Mouse (Mus musculus) neural tube, embryonic 11.5 days (tissue): ENCODE measurements around the gene Scarf2. TPM values are rescaled to one million over a fixed set of nuclear protein-coding genes. Genes with fewer than 3 reads are reported as not detected.

Source experiments
- ATAC-seq: fragments of 200-750 bp; cut with Nextera tagmentation; 2 replicates; pipeline ENCODE4 v1.8.0; 2017; ENCODE audit warnings: moderate number of reproducible peaks, mild to moderate bottlenecking, moderate TSS enrichment, moderate library complexity; ENCODE audit not compliant: insufficient read depth, low FRiP score, low TSS enrichment
- DNase-seq: peaks from one replicate; pipeline ENCODE4 v3.0.0-alpha.2; 2015; ENCODE audit warnings: low spot score
- H3K27ac ChIP-seq: fragments of 300-500 bp; sonication (generic); 2 replicates; pipeline ENCODE4 v1.5.1; 2014; ENCODE audit warnings: low read depth, mild to moderate bottlenecking, low read length
- H3K27me3 ChIP-seq: fragments of 300-500 bp; sonication (generic); 2 replicates; pipeline ENCODE4 v1.6.1; 2014; ENCODE audit warnings: mild to moderate bottlenecking, low read length, mixed read lengths; ENCODE audit not compliant: control insufficient read depth, insufficient read depth
- H3K36me3 ChIP-seq: fragments of 300-500 bp; sonication (generic); 2 replicates; pipeline ENCODE4 v1.6.1; 2014; ENCODE audit warnings: mild to moderate bottlenecking, low read length, moderate library complexity, mixed read lengths; ENCODE audit not compliant: control insufficient read depth, insufficient read depth
- H3K4me1 ChIP-seq: fragments of 300-500 bp; sonication (generic); 2 replicates; pipeline ENCODE4 v1.6.1; 2014; ENCODE audit warnings: low read length, mixed read lengths; ENCODE audit not compliant: control insufficient read depth, insufficient read depth
- H3K4me2 ChIP-seq: fragments of 300-500 bp; sonication (generic); 2 replicates; pipeline ENCODE4 v1.6.1; 2014; ENCODE audit warnings: low read depth, mild to moderate bottlenecking, moderate library complexity
- H3K4me3 ChIP-seq: fragments of 300-500 bp; sonication (generic); 2 replicates; pipeline ENCODE4 v1.5.1; 2014; ENCODE audit warnings: low read depth, low read length
- H3K9ac ChIP-seq: fragments of 300-500 bp; sonication (generic); 2 replicates; pipeline ENCODE4 v1.6.1; 2014; ENCODE audit warnings: mild to moderate bottlenecking, low read length
- H3K9me3 ChIP-seq: fragments of 300-500 bp; sonication (generic); 2 replicates; pipeline ENCODE4 v1.6.1; 2016; ENCODE audit warnings: low read length; ENCODE audit not compliant: control insufficient read depth
- WGBS: fragments of 180-500 bp; shearing (Covaris S2); extraction: QIAGEN DNeasy Blood & Tissue Kit; methylation state at CpG from one replicate; pipeline ENCODE4 v1.1.7; 2014; 5-methylcytosine and 5-hydroxymethylcytosine counted together
- polyA plus RNA-seq: library from polyadenylated mRNA; unstranded; fragments of >200 nt; fragmentation: Nextera tagmentation; extraction: Ambion mirVana; gene quantifications from 2 replicates; pipeline ENCODE4 v1.2.1, GENCODE M21; 2014

The Scarf2 gene
- polyA plus RNA-seq, 1 experiment from 2014 or later = 9.5 TPM

GRCm38 (mm10) chr16:17809711-17810110 is 12.6 kb downstream of the Scarf2 start:
- no peak overlapping the region for H3K4me2 ChIP-seq
- H3K4me3 ChIP-seq = no peak overlapping the region
- no peak for ATAC-seq
- DNase-seq = peak; percentile 61
- H3K9me3 ChIP-seq = no peaks in the 10 kb centered on the region
- H3K36me3 ChIP-seq = no peaks in the 10 kb centered on the region
- WGBS = 34% methylated on average over 7 of the region's 7 CpGs
- peak overlapping the region; percentile 70 for H3K27ac ChIP-seq
- H3K9ac ChIP-seq = no peak overlapping the region
- H3K4me1 ChIP-seq = peaks cover 22% of the 10 kb centered on the region
- peaks cover 37% of the 10 kb centered on the region for H3K27me3 ChIP-seq

GRCm38 (mm10) chr16:17812120-17812519 is 15.0 kb downstream of the Scarf2 start:
- DNase-seq = no peak
- peaks cover 24% of the 10 kb centered on the region for H3K27me3 ChIP-seq

GRCm38 (mm10) chr16:17813173-17813572 is 16.1 kb downstream of the Scarf2 start:
- ATAC-seq (no peak), DNase-seq (no peak)
- peaks cover 6% of the 10 kb centered on the region; the same call in 1 of the 2 replicates for H3K4me1 ChIP-seq
- H3K9ac ChIP-seq = no peak overlapping the region
- peaks cover 21% of the 10 kb centered on the region for H3K27me3 ChIP-seq
- no peaks in the 10 kb centered on the region for H3K9me3 ChIP-seq
- no peak overlapping the region for H3K4me2 ChIP-seq
- 47% methylated on average over 4 of the region's 4 CpGs for WGBS
- H3K4me3 ChIP-seq = no peak overlapping the region
- H3K27ac ChIP-seq = no peak overlapping the region
- H3K36me3 ChIP-seq = no peaks in the 10 kb centered on the region

More at GRCm38 (mm10) chr16:17812120-17812519, 15.0 kb downstream of the Scarf2 start:
- Histone ChIP-seq H3K4me1 (peaks cover 12% of the 10 kb centered on the region), H3K36me3 (no peaks in the 10 kb centered on the region), H3K4me2 (no peak overlapping the region), H3K9ac (no peak overlapping the region), H3K4me3 (no peak overlapping the region), H3K27ac (no peak overlapping the region), H3K9me3 (no peaks in the 10 kb centered on the region)
- ATAC-seq = no peak
- WGBS = 9% methylated on average over 5 of the region's 5 CpGs

- peak overlapping the region; percentile 79 for H3K4me2 ChIP-seq
- no peaks in the 10 kb centered on the region for H3K4me1 ChIP-seq
- DNase-seq (peak; percentile 87), ATAC-seq (peak; percentile 88)
- no peaks in the 10 kb centered on the region for H3K36me3 ChIP-seq
- 2% methylated on average over 63 of the region's 63 CpGs for WGBS
- peak overlapping the region; percentile 41 for H3K4me3 ChIP-seq
- H3K27ac ChIP-seq = no peak overlapping the region
- peak overlapping the region; percentile 61 for H3K9ac ChIP-seq
- H3K9me3 ChIP-seq = no peaks in the 10 kb centered on the region
- peaks cover 13% of the 10 kb centered on the region for H3K27me3 ChIP-seq
Measured at GRCm38 (mm10) chr16:17815411-17816402, 18.6 kb downstream of the Scarf2 start.

GRCm38 (mm10) chr16:17816528-17816927 is 19.4 kb downstream of the Scarf2 start:
- H3K4me3 ChIP-seq = no peak overlapping the region
- H3K9me3 ChIP-seq = no peaks in the 10 kb centered on the region
- no peak overlapping the region for H3K4me2 ChIP-seq
- no peak overlapping the region for H3K27ac ChIP-seq
- ATAC-seq (no peak), DNase-seq (peak; percentile 11)
- H3K27me3 ChIP-seq = peaks cover 10% of the 10 kb centered on the region
- no peak overlapping the region for H3K9ac ChIP-seq
- WGBS = 83% methylated on average over 8 of the region's 8 CpGs
- H3K36me3 ChIP-seq = no peaks in the 10 kb centered on the region
- no peaks in the 10 kb centered on the region for H3K4me1 ChIP-seq

GRCm38 (mm10) chr16:17826500-17826899 is 29.4 kb downstream of the Scarf2 start:
- Histone ChIP-seq H3K4me2 (no peak overlapping the region), H3K4me3 (no peak overlapping the region), H3K27ac (no peak overlapping the region), H3K36me3 (no peaks in the 10 kb centered on the region), H3K4me1 (0 out of 2 replicates have a peak, but pooled peaks cover 3% of the 10 kb centered on the region), H3K9ac (no peak overlapping the region), H3K27me3 (peaks cover 4% of the 10 kb centered on the region), H3K9me3 (no peaks in the 10 kb centered on the region)
- ATAC-seq = no peak
- WGBS = 81% methylated on average over 2 of the region's 2 CpGs
- DNase-seq = no peak

GRCm38 (mm10) chr16:17828229-17828628 is 31.1 kb downstream of the Scarf2 start:
- H3K27me3 ChIP-seq = peaks cover 21% of the 10 kb centered on the region
- 89% methylated on average over 2 of the region's 2 CpGs for WGBS
- no peak overlapping the region for H3K4me3 ChIP-seq
- no peak overlapping the region for H3K27ac ChIP-seq
- H3K9ac ChIP-seq = no peak overlapping the region
- H3K9me3 ChIP-seq = no peaks in the 10 kb centered on the region
- no peak for DNase-seq
- H3K4me1 ChIP-seq = 0 out of 2 replicates have a peak, but pooled peaks cover 3% of the 10 kb centered on the region
- no peak for ATAC-seq
- H3K4me2 ChIP-seq = no peak overlapping the region
- H3K36me3 ChIP-seq = no peaks in the 10 kb centered on the region

GRCm38 (mm10) chr16:17828867-17829266 is 31.8 kb downstream of the Scarf2 start:
- Histone ChIP-seq H3K4me1 (0 out of 2 replicates have a peak, but pooled peaks cover 3% of the 10 kb centered on the region), H3K36me3 (no peaks in the 10 kb centered on the region), H3K4me3 (no peak overlapping the region), H3K9ac (no peak overlapping the region), H3K27ac (no peak overlapping the region), H3K9me3 (no peaks in the 10 kb centered on the region), H3K4me2 (no peak overlapping the region), H3K27me3 (peaks cover 27% of the 10 kb centered on the region)
- ATAC-seq (no peak), DNase-seq (no peak)
- WGBS = 61% methylated on average over 3 of the region's 3 CpGs
